Mouse (Mus musculus): ENCODE measurements around the gene Traip. TPM values are rescaled to one million over a fixed set of nuclear protein-coding genes. Genes with fewer than 3 reads are reported as not detected.
A peak's percentile ranks its signal among the peaks of the same experiment; 100 is the strongest.

The Traip gene
- polyA plus RNA-seq, 1 experiment from 2014 or later = 2.2 TPM

- H3K27me3 ChIP-seq (replicated peaks; ENCODE audit: insufficient read depth, low read length) = no peaks in the 10 kb centered on the region
- H3K36me3 ChIP-seq (ENCODE audit: insufficient read depth, low read length) = no peaks in the 10 kb centered on the region
- H3K9me3 ChIP-seq (ENCODE audit: low read length) = no peaks in the 10 kb centered on the region
- no peak overlapping the region for H3K4me2 ChIP-seq (replicated peaks; ENCODE audit: low read depth, low read length)
- ATAC-seq (peak; percentile 22; the same call in 1 of the 2 replicates), DNase-seq (ENCODE audit: low spot score) (peak; percentile 64)
- WGBS = 55% methylated on average over 5 of the region's 5 CpGs
- no peak overlapping the region for H3K4me3 ChIP-seq (ENCODE audit: low read depth, low read length)
- H3K4me1 ChIP-seq (ENCODE audit: insufficient read depth, low read depth, low read length) = no peaks in the 10 kb centered on the region
- no peak overlapping the region for H3K9ac ChIP-seq (replicated peaks; ENCODE audit: low read depth)
- TF ChIP-seq CTCF (IDR thresholded peaks at IDR 0.05) (peak; percentile 70), EP300 (IDR thresholded peaks at IDR 0.05) (no peak)
- H3K27ac ChIP-seq (ENCODE audit: low read length) = no peak overlapping the region
Measured at GRCm38 (mm10) chr9:107961881-107962280, 11.9 kb downstream of the Traip start.

DNA sequence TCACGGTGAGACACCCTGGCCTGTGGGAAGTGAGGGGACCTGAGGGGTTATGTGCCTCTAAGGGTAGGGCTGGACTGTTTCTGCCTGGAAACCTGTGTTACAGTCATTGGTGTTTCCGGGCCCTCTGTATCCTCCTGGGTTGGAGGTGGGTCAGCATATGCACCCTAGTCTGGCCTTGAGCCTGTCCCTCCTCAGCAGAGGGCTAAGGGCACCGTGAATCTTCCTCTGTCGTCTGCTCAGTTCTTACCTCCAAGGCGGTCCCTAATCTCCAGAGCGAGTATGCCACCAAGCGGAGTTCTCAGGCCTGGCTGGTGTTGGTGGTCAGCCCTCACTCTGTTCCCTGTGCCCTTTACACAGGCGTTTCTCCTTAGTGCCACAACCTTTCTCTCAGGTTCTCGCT is 13.0 kb downstream of the Traip start:
- Histone ChIP-seq H3K27me3 (replicated peaks; ENCODE audit: insufficient read depth, low read length) (no peaks in the 10 kb centered on the region), H3K9ac (replicated peaks; ENCODE audit: low read depth) (no peak overlapping the region), H3K4me1 (ENCODE audit: insufficient read depth, low read depth, low read length) (no peaks in the 10 kb centered on the region), H3K9me3 (ENCODE audit: low read length) (no peaks in the 10 kb centered on the region), H3K4me2 (replicated peaks; ENCODE audit: low read depth, low read length) (no peak overlapping the region), H3K36me3 (ENCODE audit: insufficient read depth, low read length) (no peaks in the 10 kb centered on the region), H3K27ac (ENCODE audit: low read length) (no peak overlapping the region), H3K4me3 (ENCODE audit: low read depth, low read length) (no peak overlapping the region)
- ATAC-seq = no peak
- 95% methylated on average over 9 of the region's 9 CpGs for WGBS
- no peak for DNase-seq (ENCODE audit: low spot score)
- TF ChIP-seq CTCF (IDR thresholded peaks at IDR 0.05) (no peak), EP300 (IDR thresholded peaks at IDR 0.05) (no peak)

DNA sequence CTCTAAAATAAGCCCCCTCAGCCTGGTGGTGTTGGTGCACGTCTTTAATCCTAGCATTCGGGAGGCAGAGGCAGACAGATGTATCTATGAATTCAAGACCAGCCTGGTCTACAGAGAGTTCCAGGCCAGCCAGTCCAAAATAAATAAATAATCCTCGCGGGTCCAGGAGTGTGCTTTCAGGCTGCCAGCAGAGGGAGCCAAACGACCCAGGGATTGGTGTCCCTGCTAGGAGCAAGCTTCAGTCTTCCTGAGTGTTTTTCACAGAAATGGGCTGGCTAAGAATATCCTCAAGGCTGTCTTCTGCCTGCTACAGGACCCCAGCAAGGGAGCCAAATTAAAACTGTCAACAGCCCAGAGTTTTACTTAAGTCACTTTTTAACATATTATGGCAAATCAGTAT is 13.8 kb downstream of the Traip start:
- TF ChIP-seq CTCF (IDR thresholded peaks at IDR 0.05) (peak; percentile 96), EP300 (IDR thresholded peaks at IDR 0.05) (no peak)
- Histone ChIP-seq H3K9ac (replicated peaks; ENCODE audit: low read depth) (no peak overlapping the region), H3K4me2 (replicated peaks; ENCODE audit: low read depth, low read length) (no peak overlapping the region), H3K4me3 (ENCODE audit: low read depth, low read length) (no peak overlapping the region), H3K9me3 (ENCODE audit: low read length) (no peaks in the 10 kb centered on the region), H3K36me3 (ENCODE audit: insufficient read depth, low read length) (no peaks in the 10 kb centered on the region), H3K27ac (ENCODE audit: low read length) (no peak overlapping the region), H3K27me3 (replicated peaks; ENCODE audit: insufficient read depth, low read length) (no peaks in the 10 kb centered on the region), H3K4me1 (ENCODE audit: insufficient read depth, low read depth, low read length) (no peaks in the 10 kb centered on the region)
- ATAC-seq (peak; percentile 84), DNase-seq (ENCODE audit: low spot score) (peak; percentile 93)
- WGBS = 13% methylated on average over 5 of the region's 5 CpGs

- no peak overlapping the region for H3K27ac ChIP-seq (ENCODE audit: low read length)
- WGBS = 91% methylated on average over 9 of the region's 9 CpGs
- ATAC-seq = no peak
Measured at GRCm38 (mm10) chr9:107964681-107965080, 14.7 kb downstream of the Traip start.

DNA sequence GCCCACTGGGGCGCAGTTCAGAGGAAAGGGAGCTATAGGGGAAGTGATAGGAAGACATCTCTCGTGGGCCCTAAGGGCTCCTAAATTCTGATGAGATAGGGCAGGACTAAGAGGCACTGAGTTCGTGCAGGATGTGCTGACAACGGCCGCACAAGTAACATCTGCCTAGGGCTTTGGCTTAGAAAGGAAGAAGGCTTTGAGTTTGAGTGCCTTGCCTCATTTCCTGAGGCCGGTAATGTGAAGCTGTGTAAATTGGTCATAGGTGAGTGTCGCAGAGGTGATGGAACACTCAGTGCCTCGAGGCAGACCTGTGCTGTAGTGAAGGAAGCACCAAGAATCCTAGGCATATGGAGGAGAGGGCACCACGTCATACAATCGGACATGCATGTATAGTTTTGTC is 16.7 kb downstream of the Traip start:
- Histone ChIP-seq H3K27ac (ENCODE audit: low read length) (no peak overlapping the region), H3K27me3 (replicated peaks; ENCODE audit: insufficient read depth, low read length) (no peaks in the 10 kb centered on the region), H3K9ac (replicated peaks; ENCODE audit: low read depth) (no peak overlapping the region), H3K4me2 (replicated peaks; ENCODE audit: low read depth, low read length) (no peak overlapping the region), H3K4me3 (ENCODE audit: low read depth, low read length) (no peak overlapping the region), H3K4me1 (ENCODE audit: insufficient read depth, low read depth, low read length) (no peaks in the 10 kb centered on the region), H3K9me3 (ENCODE audit: low read length) (no peaks in the 10 kb centered on the region), H3K36me3 (ENCODE audit: insufficient read depth, low read length) (no peaks in the 10 kb centered on the region)
- no peak for DNase-seq (ENCODE audit: low spot score)
- TF ChIP-seq CTCF (IDR thresholded peaks at IDR 0.05) (no peak), EP300 (IDR thresholded peaks at IDR 0.05) (no peak)
- 74% methylated on average over 10 of the region's 10 CpGs for WGBS
- ATAC-seq = no peak

More at GRCm38 (mm10) chr9:107964681-107965080, 14.7 kb downstream of the Traip start:
- TF ChIP-seq EP300 (IDR thresholded peaks at IDR 0.05) (no peak), CTCF (IDR thresholded peaks at IDR 0.05) (no peak)
- Histone ChIP-seq H3K4me3 (ENCODE audit: low read depth, low read length) (no peak overlapping the region), H3K4me2 (replicated peaks; ENCODE audit: low read depth, low read length) (no peak overlapping the region), H3K36me3 (ENCODE audit: insufficient read depth, low read length) (no peaks in the 10 kb centered on the region), H3K9ac (replicated peaks; ENCODE audit: low read depth) (no peak overlapping the region), H3K9me3 (ENCODE audit: low read length) (no peaks in the 10 kb centered on the region), H3K27me3 (replicated peaks; ENCODE audit: insufficient read depth, low read length) (no peaks in the 10 kb centered on the region), H3K4me1 (ENCODE audit: insufficient read depth, low read depth, low read length) (no peaks in the 10 kb centered on the region)
- no peak for DNase-seq (ENCODE audit: low spot score)

DNA sequence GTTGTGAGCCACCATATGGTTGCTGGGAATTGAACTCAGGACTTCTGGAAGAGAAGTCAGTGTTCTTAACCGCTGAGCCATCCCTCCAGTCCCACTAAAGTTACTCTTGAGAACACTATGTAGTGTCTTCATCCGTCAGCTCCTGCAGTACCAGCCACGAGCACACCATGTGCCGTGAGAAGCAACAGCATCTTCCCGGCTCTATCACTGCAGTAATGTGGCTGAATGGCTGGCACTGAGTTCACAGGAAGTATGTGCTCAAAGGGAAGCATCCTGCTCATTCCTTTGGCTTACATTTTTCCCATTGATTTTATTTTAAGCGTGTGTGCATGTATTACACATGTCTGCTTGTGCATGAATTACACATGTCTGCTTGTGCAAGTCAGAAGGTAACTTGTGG is 17.5 kb downstream of the Traip start:
- peak; percentile 43; the same call in 1 of the 2 replicates for ATAC-seq
- 63% methylated on average over 6 of the region's 6 CpGs for WGBS
- Histone ChIP-seq H3K4me3 (ENCODE audit: low read depth, low read length) (no peak overlapping the region), H3K4me1 (ENCODE audit: insufficient read depth, low read depth, low read length) (no peaks in the 10 kb centered on the region), H3K9ac (replicated peaks; ENCODE audit: low read depth) (no peak overlapping the region), H3K9me3 (ENCODE audit: low read length) (no peaks in the 10 kb centered on the region), H3K27me3 (replicated peaks; ENCODE audit: insufficient read depth, low read length) (no peaks in the 10 kb centered on the region), H3K27ac (ENCODE audit: low read length) (no peak overlapping the region), H3K36me3 (ENCODE audit: insufficient read depth, low read length) (no peaks in the 10 kb centered on the region), H3K4me2 (replicated peaks; ENCODE audit: low read depth, low read length) (no peak overlapping the region)
- no peak for DNase-seq (ENCODE audit: low spot score)
- TF ChIP-seq EP300 (IDR thresholded peaks at IDR 0.05) = 0 out of 2 replicates have a peak, but pooled peaks have one; percentile 30
- peak; percentile 13; the same call in 1 of the 2 replicates for TF ChIP-seq CTCF (IDR thresholded peaks at IDR 0.05)

GRCm38 (mm10) chr9:107968531-107968930 is 18.6 kb downstream of the Traip start:
- no peak for DNase-seq (ENCODE audit: low spot score)
- H3K36me3 ChIP-seq (ENCODE audit: insufficient read depth, low read length) = no peaks in the 10 kb centered on the region
- H3K4me2 ChIP-seq (replicated peaks; ENCODE audit: low read depth, low read length) = no peak overlapping the region
- no peak overlapping the region for H3K4me3 ChIP-seq (ENCODE audit: low read depth, low read length)
- H3K4me1 ChIP-seq (ENCODE audit: insufficient read depth, low read depth, low read length) = no peaks in the 10 kb centered on the region
- no peaks in the 10 kb centered on the region for H3K27me3 ChIP-seq (replicated peaks; ENCODE audit: insufficient read depth, low read length)
- WGBS = 89% methylated on average over 7 of the region's 7 CpGs
- no peaks in the 10 kb centered on the region for H3K9me3 ChIP-seq (ENCODE audit: low read length)
- ATAC-seq = no peak
- no peak overlapping the region for H3K9ac ChIP-seq (replicated peaks; ENCODE audit: low read depth)
- TF ChIP-seq CTCF (IDR thresholded peaks at IDR 0.05) (no peak), EP300 (IDR thresholded peaks at IDR 0.05) (no peak)
- no peak overlapping the region for H3K27ac ChIP-seq (ENCODE audit: low read length)
